Mouse (Mus musculus) hindbrain, embryonic 13.5 days (tissue): ENCODE results near the gene Nt5e. TPM values are rescaled to one million over a fixed set of nuclear protein-coding genes. Genes with fewer than 3 reads are reported as not detected.

Source experiments
- ATAC-seq: fragments of 200-750 bp; cut with Nextera tagmentation; 2 replicates; pipeline ENCODE4 v1.8.0; 2017; ENCODE audit warnings: moderate TSS enrichment; ENCODE audit not compliant: low FRiP score
- H3K27ac ChIP-seq: fragments of 300-500 bp; sonication (generic); 2 replicates; pipeline ENCODE4 v1.5.1; 2015; ENCODE audit warnings: inconsistent platforms, mild to moderate bottlenecking, moderate library complexity
- H3K27me3 ChIP-seq: fragments of 300-500 bp; sonication (generic); 2 replicates; pipeline ENCODE4 v1.6.1; 2015; ENCODE audit warnings: mild to moderate bottlenecking, inconsistent platforms
- H3K36me3 ChIP-seq: fragments of 300-500 bp; sonication (generic); 2 replicates; pipeline ENCODE4 v1.6.1; 2015; ENCODE audit warnings: mild to moderate bottlenecking, inconsistent platforms
- H3K4me1 ChIP-seq: fragments of 300-500 bp; sonication (generic); replicated peaks from 2 replicates; pipeline ENCODE4 v1.6.1; 2015; ENCODE audit warnings: inconsistent platforms
- H3K4me2 ChIP-seq: fragments of 300-500 bp; sonication (generic); 2 replicates; pipeline ENCODE4 v1.6.1; 2015; ENCODE audit warnings: inconsistent platforms, mild to moderate bottlenecking, moderate library complexity
- H3K4me3 ChIP-seq: fragments of 300-500 bp; sonication (generic); 2 replicates; pipeline ENCODE4 v1.5.1; 2015; ENCODE audit warnings: mild to moderate bottlenecking, inconsistent platforms
- H3K9ac ChIP-seq: fragments of 300-500 bp; sonication (generic); 2 replicates; pipeline ENCODE4 v1.6.1; 2015; ENCODE audit warnings: mild to moderate bottlenecking, inconsistent platforms
- H3K9me3 ChIP-seq: fragments of 300-500 bp; sonication (generic); 2 replicates; pipeline ENCODE4 v1.6.1; 2016; ENCODE audit warnings: inconsistent platforms
- WGBS: fragments of 180-500 bp; shearing (Covaris S2); methylation state at CpG from one replicate; pipeline ENCODE4 v1.1.7; 2015; 5-methylcytosine and 5-hydroxymethylcytosine counted together
- polyA plus RNA-seq: library from polyadenylated mRNA; unstranded; fragments of >200 nt; fragmentation: Nextera tagmentation; extraction: Ambion mirVana; gene quantifications from 2 replicates; pipeline ENCODE4 v1.2.1, GENCODE M21; 2015

Nt5e gene
- polyA plus RNA-seq, 1 experiment from 2014 or later = 0.71 TPM

GRCm38 (mm10) chr9:88409978-88410377 is 83.0 kb downstream of the Nt5e start:
- 96% methylated on average over 2 of the region's 2 CpGs for WGBS
- no peak for ATAC-seq
- Histone ChIP-seq H3K9ac (no peak overlapping the region), H3K9me3 (no peaks in the 10 kb centered on the region), H3K4me3 (no peak overlapping the region), H3K4me1 (no peaks in the 10 kb centered on the region), H3K27ac (no peak overlapping the region), H3K36me3 (peaks cover 27% of the 10 kb centered on the region), H3K4me2 (no peak overlapping the region), H3K27me3 (no peaks in the 10 kb centered on the region)

GRCm38 (mm10) chr9:88416752-88417151 is 89.8 kb downstream of the Nt5e start:
- WGBS = 64% methylated on average over 1 of the region's 1 CpGs
- Histone ChIP-seq H3K27me3 (no peaks in the 10 kb centered on the region), H3K9ac (no peak overlapping the region), H3K4me1 (no peaks in the 10 kb centered on the region), H3K4me2 (no peak overlapping the region), H3K27ac (no peak overlapping the region), H3K9me3 (no peaks in the 10 kb centered on the region), H3K36me3 (peaks cover 29% of the 10 kb centered on the region), H3K4me3 (no peak overlapping the region)
- no peak for ATAC-seq

Other genes with a start within 250 kb of the Nt5e start
- gene Snx14, start 111.8 kb downstream of the Nt5e start, polyA plus RNA-seq = 29.4 and 30.3 TPM in 2 replicates
- 0.44 TPM in 1 of 2 replicates, not detected in the other for gene Gm20537, start 129.4 kb downstream of the Nt5e start, polyA plus RNA-seq
- gene Syncrip, start 155.4 kb downstream of the Nt5e start, polyA plus RNA-seq = 89.3 and 94.2 TPM in 2 replicates
- gene Zfp949, start 220.8 kb downstream of the Nt5e start, polyA plus RNA-seq = 20.1 and 22.3 TPM in 2 replicates